Mouse (Mus musculus) thymus, postnatal 25 days (tissue): Measurements from ENCODE around the gene Dmkn.

Experiments used
- DNase-seq: peaks from one replicate; pipeline ENCODE4 v3.0.0; 2022

Dmkn gene

DNA sequence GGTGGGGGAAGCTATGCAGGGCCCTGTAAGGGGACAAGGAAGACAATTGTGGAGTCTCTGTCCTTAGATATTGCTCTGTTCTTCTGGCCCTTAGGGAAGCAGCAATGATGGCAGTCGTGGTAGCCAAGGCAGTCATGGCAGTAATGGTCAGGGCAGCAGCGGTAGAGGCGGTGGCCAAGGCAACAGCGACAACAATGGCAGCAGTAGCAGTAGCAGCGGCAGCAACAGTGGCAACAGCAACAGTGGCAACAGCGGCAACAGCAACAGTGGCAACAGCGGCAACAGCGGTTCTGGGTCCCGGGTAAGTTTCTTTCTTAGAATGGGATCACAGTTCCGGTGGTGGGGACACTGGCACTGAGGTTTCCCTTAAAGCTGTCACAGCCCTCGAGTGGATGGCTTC lies 1.6 kb downstream of the Dmkn start:
- no peak for DNase-seq

DNA sequence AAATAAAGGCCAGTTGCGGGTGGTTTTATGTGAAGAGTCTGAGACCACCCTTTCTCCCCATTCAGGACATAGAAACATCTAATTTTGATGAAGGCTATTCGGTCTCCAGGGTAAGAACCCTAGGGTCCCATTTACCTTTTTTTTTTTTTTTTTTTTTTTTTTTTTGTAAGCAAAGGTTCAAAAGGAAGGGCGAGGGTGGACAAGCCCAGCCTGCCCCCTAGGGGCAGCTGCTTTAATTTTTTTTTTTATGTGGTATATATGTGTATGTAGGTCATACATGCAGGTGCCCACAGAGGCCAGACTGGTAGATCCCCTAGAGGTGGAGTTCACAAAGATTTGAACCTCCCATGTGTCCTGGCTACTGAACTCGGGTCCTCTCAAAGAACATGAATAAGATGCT lies 2.9 kb downstream of the Dmkn start:
- DNase-seq, result no peak

DNA sequence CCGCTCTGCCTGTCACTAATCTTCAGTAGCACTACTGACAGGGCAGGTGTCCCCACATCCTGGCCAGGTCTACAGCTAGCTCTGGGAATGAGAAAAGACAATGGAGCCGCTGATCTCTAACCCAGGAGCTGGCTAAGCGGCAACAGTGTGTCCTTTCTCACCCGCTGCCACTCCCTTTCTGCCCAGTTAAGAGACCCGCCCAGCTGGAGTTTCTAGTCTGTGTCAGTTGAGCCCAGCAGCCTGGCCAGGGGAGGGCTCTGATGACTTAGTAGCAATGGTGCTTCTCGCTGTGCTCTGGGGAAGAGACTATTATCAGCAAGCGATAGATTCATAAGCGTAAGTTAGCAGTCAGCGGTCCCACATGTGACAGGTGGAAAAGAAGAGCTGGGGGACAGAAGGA lies 5.7 kb downstream of the Dmkn start:
- DNase-seq, result no peak

DNA sequence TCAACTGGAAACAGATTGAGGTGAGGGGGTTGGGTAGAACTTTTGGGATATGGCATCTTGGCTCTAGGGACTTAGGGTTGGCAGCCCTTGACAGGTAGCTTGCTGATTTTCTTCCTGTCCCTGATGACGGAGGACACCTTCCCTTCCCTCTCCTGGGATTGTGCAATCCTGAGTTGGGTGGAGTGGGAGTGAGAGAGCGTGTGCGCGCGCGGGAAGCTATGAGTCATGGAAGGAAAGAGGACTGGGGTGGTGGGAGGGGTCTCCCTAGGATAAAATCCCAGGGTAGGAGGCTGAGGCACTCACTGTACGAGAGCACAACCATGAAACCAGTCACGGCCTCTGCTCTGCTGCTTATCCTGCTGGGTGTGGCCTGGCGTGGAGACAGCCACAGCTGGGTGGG lies 12.5 kb downstream of the Dmkn start:
- no peak for DNase-seq

DNA sequence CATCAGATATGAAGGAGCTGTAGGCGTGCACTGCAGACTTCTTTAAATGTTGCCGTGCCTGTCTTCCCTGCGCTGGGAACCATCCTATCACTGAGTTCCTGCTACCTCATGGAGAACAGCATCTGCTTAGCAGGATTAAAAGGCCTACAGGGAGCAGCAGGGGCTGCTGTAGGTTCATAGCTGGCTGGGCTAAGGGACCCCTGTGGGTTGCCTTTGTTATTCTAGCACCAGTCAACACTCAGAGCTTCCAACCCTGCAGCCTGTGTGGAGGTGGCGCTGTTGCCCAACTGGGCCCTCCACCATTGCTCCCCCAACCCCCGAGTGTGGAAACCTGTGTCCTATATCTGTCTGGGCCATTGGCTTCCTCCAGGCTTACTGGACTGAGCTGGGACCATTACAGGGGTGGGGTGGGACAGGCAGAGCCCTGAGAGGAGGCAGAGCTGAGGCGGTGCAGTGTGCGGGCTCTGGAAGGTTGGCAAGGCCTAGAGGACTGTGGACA lies 13.6 kb downstream of the Dmkn start:
- DNase-seq, result no peak

DNA sequence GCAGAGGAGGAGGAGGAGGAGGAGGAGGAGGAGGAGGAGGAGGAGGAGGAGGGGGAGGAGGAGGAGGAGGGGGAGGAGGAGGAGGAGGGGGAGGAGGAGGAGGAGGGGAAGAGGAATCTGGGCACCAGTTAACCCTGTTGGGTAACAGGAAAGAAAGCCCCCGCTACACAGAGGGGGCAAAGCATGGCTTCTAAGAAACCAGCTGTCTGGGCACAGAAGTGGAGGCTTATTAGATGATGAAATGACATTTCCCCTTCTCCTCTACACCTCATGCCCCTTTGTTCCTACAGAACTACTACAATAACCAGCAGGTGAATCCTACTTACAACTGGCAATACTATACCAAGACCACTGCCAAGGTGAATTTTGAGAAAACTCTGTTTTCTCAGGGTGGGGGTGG lies 14.4 kb downstream of the Dmkn start:
- no peak for DNase-seq

DNA sequence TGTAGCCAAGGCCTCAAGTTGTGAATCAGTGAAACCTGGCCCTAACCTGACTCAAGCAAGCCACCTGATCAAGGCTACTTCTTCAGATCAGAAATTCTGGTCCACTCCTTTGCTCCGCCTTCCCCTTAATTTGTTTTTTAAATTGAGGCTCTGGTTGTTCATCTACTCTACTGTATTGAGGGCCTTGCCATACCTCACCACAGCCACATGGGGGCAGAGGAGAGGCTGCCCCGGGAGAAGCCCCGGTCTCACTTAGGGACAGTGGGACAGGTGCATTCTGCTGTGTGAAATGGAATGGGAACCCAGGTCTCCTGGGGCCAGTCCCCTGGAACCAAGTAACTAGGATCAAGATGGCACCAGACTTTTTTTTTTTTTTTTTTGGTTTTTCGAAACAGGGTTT lies 18.2 kb downstream of the Dmkn start:
- peak; percentile 9 for DNase-seq

DNA sequence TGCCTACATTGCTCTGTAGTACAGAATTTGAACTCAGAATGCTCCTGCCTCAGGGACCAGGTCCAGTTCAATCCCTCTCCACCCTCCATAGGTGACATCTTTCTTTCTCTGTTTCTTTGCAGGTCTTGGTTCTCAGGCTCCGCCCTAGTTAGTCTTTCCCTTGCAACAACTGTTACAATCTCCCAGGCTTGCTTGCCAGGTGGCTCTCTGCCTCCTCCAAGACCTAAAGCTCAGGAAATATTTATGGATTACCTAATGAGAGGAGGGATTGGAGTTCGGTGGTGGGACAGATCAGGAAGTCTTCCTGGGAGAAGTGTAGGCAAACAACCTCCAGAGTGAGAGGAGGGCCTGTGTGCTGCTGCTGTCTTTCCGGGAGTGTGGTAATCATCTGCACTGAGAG lies 19.1 kb downstream of the Dmkn start:
- DNase-seq, result no peak

DNA sequence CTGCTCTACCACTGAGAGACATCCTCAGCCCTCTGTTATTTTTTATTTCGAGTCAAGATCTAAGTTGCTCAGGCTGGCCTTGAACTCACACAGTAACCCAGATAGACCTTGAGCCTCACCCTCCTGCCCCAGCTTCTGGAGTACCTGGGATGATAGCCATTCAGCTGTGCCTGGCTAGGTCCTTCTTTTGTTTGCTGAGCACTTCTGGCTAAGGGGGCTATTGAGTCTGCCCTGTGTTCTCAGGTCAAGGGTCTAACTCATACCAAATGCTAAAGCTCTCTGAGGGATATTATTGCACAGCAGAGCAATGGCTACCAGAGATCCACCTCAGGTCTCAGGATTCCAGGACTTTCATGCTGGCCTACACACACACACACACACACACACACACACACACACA lies 21.6 kb downstream of the Dmkn start:
- no peak for DNase-seq

DNA sequence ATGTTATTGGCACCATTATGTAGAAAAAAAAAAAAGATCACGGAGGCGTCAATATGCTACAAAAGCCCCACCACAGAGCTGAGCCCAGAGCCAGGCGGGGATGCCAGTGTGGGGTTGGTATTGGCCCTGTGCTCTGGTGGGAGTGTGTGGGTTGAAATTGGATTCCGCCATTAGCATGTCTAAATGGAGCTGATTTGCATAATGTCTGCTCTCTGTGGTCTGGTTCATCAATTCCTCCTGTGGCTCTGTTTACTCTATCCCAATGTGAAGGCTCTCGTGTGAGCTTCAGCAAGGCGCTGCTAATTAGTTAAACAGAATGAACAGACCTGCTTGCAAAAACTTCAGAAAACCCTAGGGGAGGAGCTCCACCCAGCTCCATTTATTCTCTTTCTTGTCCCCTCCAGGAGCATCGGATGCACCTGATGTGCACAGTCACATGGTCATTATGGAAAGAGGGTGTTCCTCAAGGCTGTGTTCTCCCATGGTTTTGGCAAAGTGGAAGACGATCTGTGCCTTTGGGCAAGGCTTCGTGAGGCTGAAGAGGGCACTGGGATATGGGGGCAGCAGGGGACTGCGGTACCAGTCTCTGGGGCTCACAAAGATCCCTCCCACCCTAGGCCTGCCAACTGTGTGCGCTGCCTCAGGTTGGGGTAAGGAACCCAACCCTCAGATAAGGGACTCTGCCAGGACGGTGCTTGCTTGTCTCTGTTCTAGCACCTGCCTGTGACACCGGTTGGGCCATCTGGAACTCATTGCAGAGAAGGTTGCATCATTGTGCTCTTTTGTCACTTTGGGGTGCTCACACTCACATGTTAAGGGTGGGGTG lies 22.4 kb downstream of the Dmkn start:
- no peak for DNase-seq

DNA sequence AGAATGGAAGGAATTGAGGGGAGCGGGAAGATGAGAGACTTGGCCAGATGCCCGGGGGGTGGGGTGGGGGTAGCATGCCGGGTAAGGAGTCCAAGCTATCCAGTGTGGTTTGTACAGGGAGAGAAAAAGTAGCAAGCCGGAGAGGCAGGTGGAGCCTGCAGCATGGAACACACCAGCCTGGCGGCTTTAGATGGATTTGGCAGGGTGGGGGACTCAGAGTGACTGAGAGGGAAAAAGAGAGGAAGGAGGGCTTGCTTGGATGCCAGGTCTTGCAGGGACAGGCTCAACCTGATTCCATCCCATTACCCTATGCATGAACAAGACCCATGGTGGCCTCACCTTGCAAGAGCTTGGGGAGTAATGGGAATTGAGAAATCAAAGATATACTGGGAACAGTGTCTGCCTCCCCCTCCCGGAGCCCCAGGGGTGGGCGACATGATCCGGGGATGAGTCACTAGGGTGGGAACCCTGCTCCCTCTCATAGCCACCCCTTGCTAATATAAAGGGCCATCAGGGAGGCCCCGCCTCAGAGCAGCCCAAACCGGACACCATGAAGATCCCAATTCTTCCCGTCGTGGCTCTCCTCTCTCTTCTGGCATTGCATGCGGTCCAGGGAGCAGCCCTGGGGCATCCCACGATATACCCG lies 23.9 kb downstream of the Dmkn start, which contains the start of gene Krtdap:
Gene Krtdap (plus strand): TSS at position 520 of the 646 bp plus-strand sequence.
- no peak for DNase-seq

DNA sequence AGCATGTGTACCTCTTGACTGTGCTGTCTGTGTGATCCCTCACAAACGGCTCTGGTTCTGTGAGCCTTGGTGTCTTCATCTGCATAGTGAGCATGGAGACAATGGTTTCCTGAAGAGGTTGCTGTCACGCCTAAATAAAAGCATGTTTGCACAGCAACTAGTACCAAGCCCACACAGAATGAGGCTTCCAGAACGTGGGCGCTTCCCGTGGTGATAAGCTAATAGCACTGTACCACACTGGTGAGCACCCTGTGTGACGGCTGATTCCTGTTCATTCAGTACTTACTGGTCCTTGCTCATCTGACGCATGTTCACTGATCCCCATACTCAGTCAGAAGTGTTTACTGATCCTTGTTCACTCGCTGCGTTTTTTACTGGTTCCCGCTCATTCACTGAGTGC lies 26.6 kb downstream of the Dmkn start:
- no peak for DNase-seq

DNA sequence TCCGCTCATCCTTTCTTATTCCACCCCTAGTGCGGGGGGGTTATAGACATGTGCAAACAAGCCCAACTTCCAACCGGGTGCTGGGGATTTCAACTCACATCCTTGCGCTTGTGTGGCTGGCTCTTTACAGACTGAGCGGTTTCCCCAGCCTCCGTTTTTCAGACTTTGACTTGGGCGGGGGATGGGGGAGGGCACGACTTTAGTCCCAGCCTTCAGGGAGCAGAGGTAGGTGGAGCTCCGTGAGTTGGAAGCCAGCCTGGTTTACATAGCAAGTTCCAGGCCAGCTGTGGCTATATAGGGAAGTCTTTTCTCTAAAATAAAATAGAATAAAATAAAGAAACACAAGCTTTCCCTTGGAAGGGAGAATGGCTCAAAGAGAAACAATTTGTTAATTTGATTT lies 28.4 kb downstream of the Dmkn start:
- DNase-seq, result no peak

DNA sequence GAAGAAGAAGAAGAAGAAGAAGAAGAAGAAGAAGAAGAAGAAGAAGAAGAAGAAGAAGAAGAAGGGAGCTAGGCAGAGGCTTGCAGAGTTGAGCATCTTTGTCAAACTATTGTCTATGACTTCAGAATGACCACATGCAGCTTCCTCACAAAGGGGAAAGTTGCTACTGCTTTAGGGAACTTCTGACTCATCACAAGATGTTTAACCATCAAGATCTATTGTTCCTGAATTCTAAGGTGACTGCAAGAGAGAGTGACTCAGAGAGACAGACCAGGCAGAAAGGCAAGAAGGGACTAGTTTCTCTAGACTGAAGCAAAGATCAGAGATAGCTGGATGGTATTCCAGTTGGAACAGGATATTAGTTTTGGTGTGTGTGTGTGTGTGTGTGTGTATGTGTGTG lies 31.4 kb downstream of the Dmkn start:
- no peak for DNase-seq

DNA sequence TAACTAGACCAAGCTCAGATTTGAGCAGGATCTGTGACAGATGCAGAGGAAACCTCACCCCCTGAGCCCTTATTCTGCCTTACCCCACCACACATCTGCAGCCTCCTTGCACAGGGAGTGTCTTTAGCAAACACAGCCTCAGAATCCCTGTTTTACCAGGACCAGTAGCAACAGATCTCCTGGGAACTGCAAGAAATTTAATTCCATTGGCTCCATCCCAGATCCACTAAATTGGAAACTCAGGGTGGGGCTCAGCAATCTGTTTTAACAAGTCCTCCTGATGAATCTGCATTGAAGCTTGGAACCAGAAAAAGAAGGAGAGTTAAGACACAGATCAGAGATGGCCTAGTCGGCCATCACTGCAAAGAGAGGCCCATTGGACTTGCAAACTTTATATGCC lies 33.2 kb downstream of the Dmkn start:
- DNase-seq, result no peak

DNA sequence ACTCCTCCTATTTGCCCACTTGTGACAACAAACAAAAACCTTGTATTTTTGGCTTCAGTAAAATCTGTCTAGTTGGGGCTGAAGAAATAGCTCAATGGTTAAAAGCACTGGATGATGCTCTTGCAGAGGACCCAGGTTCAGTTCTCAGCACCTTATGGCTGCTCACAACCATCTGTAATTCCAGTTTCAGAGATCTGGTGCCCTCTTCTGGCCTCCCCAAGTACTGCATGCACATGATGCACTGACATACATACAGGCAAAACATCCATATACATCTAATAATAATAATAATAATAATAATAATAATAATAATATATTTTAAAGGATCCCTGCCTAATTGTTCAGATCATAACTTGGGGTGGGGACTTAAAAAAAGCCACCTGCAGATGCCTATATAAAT lies 37.1 kb downstream of the Dmkn start:
- no peak for DNase-seq

DNA sequence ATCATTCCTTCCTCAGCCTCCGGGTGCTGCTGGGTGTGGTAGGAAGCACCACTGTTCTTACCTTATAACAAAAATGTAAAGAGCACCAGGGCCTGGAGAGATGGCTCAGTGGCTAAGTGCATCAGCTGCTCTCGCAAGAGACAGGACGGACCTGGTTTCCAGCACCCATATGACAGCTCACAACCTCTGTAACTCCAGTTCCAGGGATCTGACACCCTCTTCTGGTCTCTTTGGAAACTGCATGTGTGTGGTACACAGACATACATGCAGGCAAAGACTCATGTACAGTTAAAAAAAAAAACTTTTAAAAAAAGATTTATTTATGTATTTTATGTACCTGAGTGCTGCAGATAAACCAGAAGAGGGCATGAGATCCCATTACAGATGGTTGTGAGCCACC lies 39.7 kb downstream of the Dmkn start:
- DNase-seq, result no peak

DNA sequence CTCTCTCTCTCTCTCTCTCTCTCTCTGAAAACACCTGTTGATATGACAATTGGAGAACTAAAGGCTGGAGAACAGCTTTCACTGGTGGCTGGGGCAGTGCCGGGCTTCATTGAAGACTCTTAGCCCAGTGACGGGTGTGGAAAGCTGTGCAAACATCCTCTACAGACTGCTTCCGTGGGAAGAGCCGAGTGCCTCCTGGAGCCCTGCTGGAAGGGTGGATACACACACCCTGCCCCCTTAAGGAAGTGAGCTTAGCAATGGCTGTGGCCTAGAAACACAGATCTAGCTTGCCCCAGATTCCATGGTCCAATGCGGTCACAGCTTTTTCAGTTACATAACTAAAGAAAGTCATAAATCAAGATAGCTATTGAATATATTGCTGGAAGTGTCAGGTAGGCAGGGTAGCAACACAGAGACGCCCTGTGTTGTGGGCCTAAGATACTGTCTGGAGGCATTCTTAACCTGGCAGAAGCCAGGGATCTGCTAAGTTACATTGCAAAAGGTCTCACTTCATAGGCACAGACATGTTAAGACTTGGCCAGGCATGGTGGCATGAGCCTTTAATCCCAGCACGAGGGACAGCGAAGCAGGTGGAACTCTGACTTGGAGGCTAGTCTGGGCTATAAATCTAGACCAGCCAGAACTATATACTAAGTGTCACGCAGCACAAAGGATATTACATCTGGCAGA lies 40.6 kb downstream of the Dmkn start:
- no peak for DNase-seq

DNA sequence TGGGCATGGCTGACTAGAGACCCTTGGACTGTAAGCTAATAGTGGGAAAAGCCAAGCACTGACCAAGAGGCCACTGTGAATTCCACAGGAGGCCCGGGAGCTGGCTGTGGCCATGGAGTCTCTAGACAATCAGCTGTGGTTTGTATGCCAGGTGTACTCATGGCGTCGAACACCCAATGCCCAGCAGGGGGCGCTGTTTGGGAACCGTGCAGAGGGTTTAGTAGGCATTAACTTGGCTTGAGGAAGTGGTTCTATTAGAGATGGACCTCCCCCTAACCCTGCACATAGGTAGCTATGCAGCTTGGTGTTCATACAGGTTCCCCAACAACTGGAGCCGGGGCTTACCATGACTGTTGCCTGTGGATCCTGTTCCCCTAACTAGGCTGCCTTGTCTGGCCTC lies 42.4 kb downstream of the Dmkn start:
- peak; percentile 52 for DNase-seq

DNA sequence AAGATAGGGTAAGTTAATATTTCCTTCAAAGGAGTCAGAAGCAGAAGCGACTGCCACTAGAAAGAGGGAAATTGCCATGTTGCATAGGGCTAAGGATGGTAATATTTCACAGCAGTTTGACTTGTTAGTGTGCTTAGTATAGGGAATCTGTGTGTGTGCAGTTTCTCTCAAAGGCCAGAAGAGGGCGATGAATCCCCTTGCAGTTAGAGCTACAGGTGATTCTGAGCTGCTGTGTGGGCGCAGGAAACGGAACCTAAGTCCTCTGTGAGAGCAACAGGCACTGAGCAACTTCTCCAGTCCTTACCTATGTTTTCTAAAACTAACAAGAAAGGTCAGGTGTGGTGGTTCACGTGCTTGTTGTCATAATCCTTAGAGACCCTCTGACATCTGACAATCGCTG lies 46.8 kb downstream of the Dmkn start:
- DNase-seq, result no peak

DNA sequence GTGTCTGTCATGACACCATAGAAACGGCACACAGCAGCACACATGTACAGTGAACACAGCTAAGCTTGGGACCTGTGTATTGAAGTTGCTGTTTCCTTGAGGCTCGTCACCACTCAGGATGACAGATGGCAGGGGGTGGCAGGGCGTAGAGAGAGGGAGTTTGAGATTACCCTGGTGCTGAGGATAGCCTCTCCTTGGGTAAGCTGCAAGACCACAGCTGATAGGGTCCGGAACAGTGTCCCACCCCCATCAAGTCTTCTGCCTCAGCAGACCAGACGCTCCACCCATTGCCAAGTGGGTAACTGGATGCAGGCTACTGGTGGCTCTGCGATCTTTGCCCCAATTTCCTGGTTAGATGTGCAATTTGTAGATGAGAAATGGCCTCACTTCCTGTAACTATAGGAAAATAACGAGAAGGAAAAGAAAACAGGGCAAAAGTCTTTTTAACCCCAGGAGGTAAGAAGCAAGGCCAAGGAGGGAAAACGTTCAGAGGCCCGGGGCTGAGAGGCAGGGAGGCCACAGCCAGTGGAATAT lies 48.3 kb downstream of the Dmkn start:
- no peak for DNase-seq

DNA sequence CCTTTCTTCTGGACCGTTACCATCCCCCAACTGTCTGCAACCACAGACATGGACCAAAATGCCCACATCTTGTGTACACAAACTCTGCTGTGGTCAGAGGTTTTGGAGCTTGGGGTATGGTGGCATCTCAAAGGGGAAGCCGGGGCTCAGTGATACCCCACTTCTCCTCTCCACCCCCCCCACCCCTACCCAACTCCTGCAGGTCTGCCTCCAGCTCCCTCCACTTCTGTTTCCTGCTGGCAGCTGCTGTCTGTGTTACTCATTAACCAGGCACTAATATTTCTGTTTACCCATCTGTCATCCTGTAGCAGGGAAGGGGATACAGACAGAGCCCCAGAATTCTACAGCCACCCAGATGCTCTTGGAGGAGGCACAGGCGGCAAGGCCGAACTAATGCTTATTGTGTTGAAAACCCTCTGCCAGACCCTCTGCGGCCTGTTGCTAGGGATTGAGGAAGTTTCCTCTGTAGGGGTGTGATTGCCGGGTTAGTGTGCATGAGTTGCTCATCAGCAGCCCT lies 48.8 kb downstream of the Dmkn start:
- no peak for DNase-seq

DNA sequence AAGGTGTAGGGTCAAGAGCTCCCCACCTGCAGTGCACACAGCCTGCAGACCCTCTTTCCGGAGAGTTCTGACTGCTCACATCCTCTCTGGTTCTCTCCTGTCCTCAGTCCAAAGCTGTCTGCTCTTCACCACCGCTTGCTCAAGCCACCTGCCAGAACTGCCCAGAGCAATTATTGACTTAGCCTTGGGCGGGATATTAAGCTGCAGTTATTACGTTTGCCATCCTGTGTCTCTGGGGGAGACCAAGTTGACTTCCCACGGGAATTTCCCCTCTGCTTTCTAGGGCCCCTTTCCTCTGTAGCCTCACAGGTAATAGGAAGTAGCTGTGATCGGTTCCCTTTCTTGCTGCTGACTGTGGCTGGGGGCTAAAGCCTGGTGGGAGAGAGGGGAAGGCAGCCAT lies 56.6 kb downstream of the Dmkn start:
- no peak for DNase-seq
